Mouse (Mus musculus) mouse trophoblast stem cell (cell line): ENCODE data around the gene Ghdc.

Experiments
- in situ Hi-C, 2 experiments: fragments of 300-500 bp; cut with MseI, MboI; formaldehyde crosslinking; loops; 2 replicates in 1 of 2; 3 replicates in 1 of 2; pipeline ENCODE4 v1.15.1; 2025

Ghdc gene

DNA sequence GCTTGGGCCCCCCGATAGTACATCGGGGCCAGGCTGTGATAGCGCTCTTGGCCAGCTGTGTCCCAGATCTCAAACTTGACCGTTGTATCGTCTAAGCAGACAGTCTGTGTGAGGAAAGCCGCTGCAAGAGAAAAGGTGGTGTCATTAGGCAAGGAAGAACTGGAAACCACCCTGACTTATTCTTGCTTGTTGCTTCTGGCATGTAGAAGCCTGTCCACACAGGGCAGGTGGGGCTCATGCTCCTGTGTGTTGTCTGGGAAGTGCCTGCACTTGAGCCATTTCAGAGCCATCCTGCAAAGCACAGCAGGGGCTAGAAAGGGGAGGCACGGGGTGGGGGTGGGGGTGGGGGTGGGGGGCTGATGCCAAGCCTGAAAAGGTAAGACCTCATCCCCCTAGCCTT, 52.3 kb downstream of the Ghdc start:
- in situ Hi-C loops = no loop called here

DNA sequence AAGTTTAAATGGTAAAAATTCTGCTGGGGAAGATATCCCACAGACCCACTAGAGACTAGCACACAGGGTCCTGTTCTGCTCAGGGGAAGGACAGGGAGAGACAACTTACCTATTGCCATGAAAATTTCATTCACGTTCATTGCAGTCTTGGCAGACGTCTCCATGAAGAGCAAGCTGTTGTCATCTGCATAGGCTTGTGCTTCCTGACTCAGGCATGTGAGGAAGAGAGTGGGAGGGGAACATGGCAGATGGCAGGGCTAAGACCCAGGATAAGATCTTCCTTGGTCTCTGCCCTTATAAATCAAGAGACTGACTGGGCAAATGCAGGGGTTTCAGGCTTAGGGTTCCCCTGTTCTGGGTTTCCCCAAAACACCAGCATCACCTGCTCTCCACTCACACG, 54.1 kb downstream of the Ghdc start:
- in situ Hi-C loops = no loop called here
